Mouse (Mus musculus): ENCODE measurements around the gene Syt11. TPM values are rescaled to one million over a fixed set of nuclear protein-coding genes. Genes with fewer than 3 reads are reported as not detected.
"Not testable (repeated sequence)": the region's sequence is repeated elsewhere in the genome, so short reads cannot be mapped to it uniquely, and the experiment has no call there.

Syt11 gene
- 217 and 225 TPM in 2 replicates for polyA plus RNA-seq (2015; fragmentation: Nextera tagmentation; extraction: Ambion mirVana)

- H3K4me2 ChIP-seq (ENCODE audit: low read length), result peak within 1 kb of the TSS; percentile 47
- WGBS, result 6% methylated on average over 31 of the region's 51 CpGs
- H3K27me3 ChIP-seq (ENCODE audit: control insufficient read depth, insufficient read depth, low read depth, low read length); H3K9me3 ChIP-seq (replicated peaks; ENCODE audit: control insufficient read depth, low read length, poor library complexity, severe bottlenecking); H3K36me3 ChIP-seq (ENCODE audit: control insufficient read depth, insufficient read depth, low read length); H3K4me1 ChIP-seq (ENCODE audit: control insufficient read depth, insufficient read depth, low read length): not testable (repeated sequence)
- peak; percentile 63 for ATAC-seq
- peak within 1 kb of the TSS; percentile 52; the same call in 1 of the 2 replicates for H3K9ac ChIP-seq (ENCODE audit: low read depth, low read length)
- H3K4me3 ChIP-seq (ENCODE audit: low read depth, low read length), result peak within 1 kb of the TSS; percentile 37
- H3K27ac ChIP-seq (ENCODE audit: low read length), result peak within 1 kb of the TSS; percentile 79
Measured at GRCm38 (mm10) chr3:88774939-88775841, at the start of gene Syt11. Gene Syt11 (minus strand): TSS chr3:88775164.

- H3K4me3 ChIP-seq (ENCODE audit: low read depth, low read length), result no peak overlapping the region
- no peak for ATAC-seq
- H3K9ac ChIP-seq (ENCODE audit: low read depth, low read length), result no peak overlapping the region
- no peaks in the 10 kb centered on the region for H3K9me3 ChIP-seq (replicated peaks; ENCODE audit: control insufficient read depth, low read length, poor library complexity, severe bottlenecking)
- 0 out of 2 replicates have a peak, but pooled peaks cover 4% of the 10 kb centered on the region for H3K36me3 ChIP-seq (ENCODE audit: control insufficient read depth, insufficient read depth, low read length)
- no peak overlapping the region for H3K27ac ChIP-seq (ENCODE audit: low read length)
- H3K27me3 ChIP-seq (ENCODE audit: control insufficient read depth, insufficient read depth, low read depth, low read length), result no peaks in the 10 kb centered on the region
- WGBS, result 95% methylated on average over 5 of the region's 5 CpGs
- H3K4me2 ChIP-seq (ENCODE audit: low read length), result no peak overlapping the region
- no peaks in the 10 kb centered on the region for H3K4me1 ChIP-seq (ENCODE audit: control insufficient read depth, insufficient read depth, low read length)
Measured at GRCm38 (mm10) chr3:88803910-88804540, 29.1 kb upstream of the Syt11 start.

- H3K36me3 ChIP-seq (ENCODE audit: control insufficient read depth, insufficient read depth, low read length); H3K9me3 ChIP-seq (replicated peaks; ENCODE audit: control insufficient read depth, low read length, poor library complexity, severe bottlenecking); H3K27me3 ChIP-seq (ENCODE audit: control insufficient read depth, insufficient read depth, low read depth, low read length); H3K4me3 ChIP-seq (ENCODE audit: low read depth, low read length); H3K4me1 ChIP-seq (ENCODE audit: control insufficient read depth, insufficient read depth, low read length); ATAC-seq; H3K4me2 ChIP-seq (ENCODE audit: low read length); H3K27ac ChIP-seq (ENCODE audit: low read length); H3K9ac ChIP-seq (ENCODE audit: low read depth, low read length): not testable (repeated sequence)
- WGBS, result 89% methylated on average over 6 of the region's 6 CpGs
Measured at GRCm38 (mm10) chr3:88797507-88797906, 22.5 kb upstream of the Syt11 start.

- not testable (repeated sequence) for H3K27me3 ChIP-seq (ENCODE audit: control insufficient read depth, insufficient read depth, low read depth, low read length); H3K36me3 ChIP-seq (ENCODE audit: control insufficient read depth, insufficient read depth, low read length); H3K4me3 ChIP-seq (ENCODE audit: low read depth, low read length); H3K4me2 ChIP-seq (ENCODE audit: low read length); H3K9me3 ChIP-seq (replicated peaks; ENCODE audit: control insufficient read depth, low read length, poor library complexity, severe bottlenecking); H3K9ac ChIP-seq (ENCODE audit: low read depth, low read length); H3K27ac ChIP-seq (ENCODE audit: low read length); ATAC-seq; H3K4me1 ChIP-seq (ENCODE audit: control insufficient read depth, insufficient read depth, low read length)
- WGBS, result no CpG with 5 or more reads among the region's 4 CpGs
Measured at GRCm38 (mm10) chr3:88788033-88788432, 13.1 kb upstream of the Syt11 start.

- H3K9me3 ChIP-seq (replicated peaks; ENCODE audit: control insufficient read depth, low read length, poor library complexity, severe bottlenecking); H3K4me1 ChIP-seq (ENCODE audit: control insufficient read depth, insufficient read depth, low read length); H3K9ac ChIP-seq (ENCODE audit: low read depth, low read length); H3K27ac ChIP-seq (ENCODE audit: low read length); ATAC-seq; H3K4me3 ChIP-seq (ENCODE audit: low read depth, low read length); H3K4me2 ChIP-seq (ENCODE audit: low read length); H3K27me3 ChIP-seq (ENCODE audit: control insufficient read depth, insufficient read depth, low read depth, low read length); H3K36me3 ChIP-seq (ENCODE audit: control insufficient read depth, insufficient read depth, low read length): not testable (repeated sequence)
- WGBS, result no CpG with 5 or more reads among the region's 8 CpGs
Measured at GRCm38 (mm10) chr3:88786805-88787204, 11.8 kb upstream of the Syt11 start.

- H3K4me3 ChIP-seq (ENCODE audit: low read depth, low read length); H3K4me1 ChIP-seq (ENCODE audit: control insufficient read depth, insufficient read depth, low read length); H3K27ac ChIP-seq (ENCODE audit: low read length); ATAC-seq; H3K27me3 ChIP-seq (ENCODE audit: control insufficient read depth, insufficient read depth, low read depth, low read length); H3K36me3 ChIP-seq (ENCODE audit: control insufficient read depth, insufficient read depth, low read length); H3K4me2 ChIP-seq (ENCODE audit: low read length); H3K9me3 ChIP-seq (replicated peaks; ENCODE audit: control insufficient read depth, low read length, poor library complexity, severe bottlenecking); H3K9ac ChIP-seq (ENCODE audit: low read depth, low read length): not testable (repeated sequence)
- WGBS, result 91% methylated on average over 1 of the region's 4 CpGs
Measured at GRCm38 (mm10) chr3:88786323-88786722, 11.4 kb upstream of the Syt11 start.

GRCm38 (mm10) chr3:88784889-88785288, 9.9 kb upstream of the Syt11 start:
- H3K4me3 ChIP-seq (ENCODE audit: low read depth, low read length), result no peak overlapping the region
- WGBS, result 93% methylated on average over 5 of the region's 5 CpGs
- no peaks in the 10 kb centered on the region for H3K4me1 ChIP-seq (ENCODE audit: control insufficient read depth, insufficient read depth, low read length)
- no peaks in the 10 kb centered on the region for H3K27me3 ChIP-seq (ENCODE audit: control insufficient read depth, insufficient read depth, low read depth, low read length)
- no peak overlapping the region for H3K9ac ChIP-seq (ENCODE audit: low read depth, low read length)
- H3K27ac ChIP-seq (ENCODE audit: low read length), result no peak overlapping the region
- H3K9me3 ChIP-seq (replicated peaks; ENCODE audit: control insufficient read depth, low read length, poor library complexity, severe bottlenecking), result no peaks in the 10 kb centered on the region
- H3K4me2 ChIP-seq (ENCODE audit: low read length), result no peak overlapping the region
- no peaks in the 10 kb centered on the region for H3K36me3 ChIP-seq (ENCODE audit: control insufficient read depth, insufficient read depth, low read length)
- ATAC-seq, result no peak

GRCm38 (mm10) chr3:88773163-88773562, 1.8 kb downstream of the Syt11 start:
- not testable (repeated sequence) for H3K36me3 ChIP-seq (ENCODE audit: control insufficient read depth, insufficient read depth, low read length); H3K4me3 ChIP-seq (ENCODE audit: low read depth, low read length); H3K27ac ChIP-seq (ENCODE audit: low read length); H3K4me2 ChIP-seq (ENCODE audit: low read length); H3K9ac ChIP-seq (ENCODE audit: low read depth, low read length); H3K9me3 ChIP-seq (replicated peaks; ENCODE audit: control insufficient read depth, low read length, poor library complexity, severe bottlenecking); H3K27me3 ChIP-seq (ENCODE audit: control insufficient read depth, insufficient read depth, low read depth, low read length); H3K4me1 ChIP-seq (ENCODE audit: control insufficient read depth, insufficient read depth, low read length); ATAC-seq
- WGBS, result 85% methylated on average over 6 of the region's 6 CpGs

GRCm38 (mm10) chr3:88772399-88772798, 2.6 kb downstream of the Syt11 start:
- 0% methylated on average over 17 of the region's 19 CpGs for WGBS
- H3K27ac ChIP-seq (ENCODE audit: low read length), result peak overlapping the region; percentile 46; the same call in 1 of the 2 replicates
- not testable (repeated sequence) for H3K4me1 ChIP-seq (ENCODE audit: control insufficient read depth, insufficient read depth, low read length); H3K27me3 ChIP-seq (ENCODE audit: control insufficient read depth, insufficient read depth, low read depth, low read length); H3K36me3 ChIP-seq (ENCODE audit: control insufficient read depth, insufficient read depth, low read length); H3K9me3 ChIP-seq (replicated peaks; ENCODE audit: control insufficient read depth, low read length, poor library complexity, severe bottlenecking)
- 0 out of 2 replicates have a peak overlapping the region, but pooled peaks have one; percentile 43 for H3K9ac ChIP-seq (ENCODE audit: low read depth, low read length)
- H3K4me3 ChIP-seq (ENCODE audit: low read depth, low read length), result peak overlapping the region; percentile 53
- peak overlapping the region; percentile 42 for H3K4me2 ChIP-seq (ENCODE audit: low read length)
- peak; percentile 87 for ATAC-seq
